Mouse (Mus musculus) MEL (cell line): ENCODE results near the gene Polg. TPM values are rescaled to one million over a fixed set of nuclear protein-coding genes. Genes with fewer than 3 reads are reported as not detected.

ENCODE experiments used
- DNase-seq: peaks from one replicate; pipeline ENCODE4 v3.0.0; 2011; ENCODE audit warnings: low read depth, low spot score
- H3K27ac ChIP-seq: 2 replicates; pipeline ENCODE4 v1.5.1; 2012; ENCODE audit warnings: low read depth, mild to moderate bottlenecking, control low read depth, low read length, moderate library complexity; ENCODE audit not compliant: control insufficient read depth
- H3K27me3 ChIP-seq, 2 experiments: fragments of 150-350 bp in 1 of 2; sonication (generic) in 1 of 2; 2 replicates each; pipeline ENCODE4 v1.6.1; 2012; ENCODE audit warnings: low read length in 2 of 2, mild to moderate bottlenecking in 2 of 2, improper control_type of control experiment in 1 of 2, moderate library complexity in 1 of 2; ENCODE audit not compliant: insufficient read depth in 2 of 2, control insufficient read depth in 1 of 2
- H3K36me3 ChIP-seq, 2 experiments: 2 replicates each; pipeline ENCODE4 v1.6.1; 2012 to 2014; ENCODE audit warnings: low read length in 2 of 2, improper control_type of control experiment in 1 of 2, inconsistent platforms in 1 of 2, mild to moderate bottlenecking in 1 of 2; ENCODE audit not compliant: insufficient read depth in 2 of 2, control insufficient read depth in 1 of 2
- H3K4me1 ChIP-seq, 2 experiments: fragments of 150-350 bp in 1 of 2; sonication (generic) in 1 of 2; 2 replicates each; pipeline ENCODE4 v1.6.1; 2012; ENCODE audit warnings: low read length in 2 of 2, improper control_type of control experiment in 1 of 2, mild to moderate bottlenecking in 1 of 2; ENCODE audit not compliant: insufficient read depth in 2 of 2, control insufficient read depth in 1 of 2
- H3K4me3 ChIP-seq, 2 experiments: fragments of 150-350 bp in 1 of 2; sonication (generic) in 1 of 2; 2 replicates each; pipeline ENCODE4 v1.5.1; 2012; ENCODE audit warnings: low read depth in 2 of 2, low read length in 2 of 2, mild to moderate bottlenecking in 2 of 2, moderate library complexity in 2 of 2, control low read depth in 1 of 2, improper control_type of control experiment in 1 of 2; ENCODE audit not compliant: control insufficient read depth in 1 of 2, insufficient read depth in 1 of 2
- H3K79me2 ChIP-seq: 2 replicates; pipeline ENCODE4 v1.6.1; 2012; ENCODE audit warnings: mild to moderate bottlenecking, low read length, moderate library complexity; ENCODE audit not compliant: control insufficient read depth, poor library complexity, insufficient read depth
- H3K9ac ChIP-seq: 2 replicates; pipeline ENCODE4 v1.6.1; 2012; ENCODE audit warnings: low read depth, mild to moderate bottlenecking, control low read depth, low read length, moderate library complexity; ENCODE audit not compliant: control insufficient read depth, poor library complexity, severe bottlenecking
- H3K9me3 ChIP-seq: fragments of 150-350 bp; sonication (generic); replicated peaks from 2 replicates; pipeline ENCODE4 v1.6.1; 2012; ENCODE audit warnings: mild to moderate bottlenecking, low read length, improper control_type of control experiment, moderate library complexity; ENCODE audit not compliant: insufficient read depth
- CHD2 ChIP-seq: IDR thresholded peaks from 2 replicates; pipeline ENCODE4 v1.6.1; 2011; ENCODE audit warnings: low read length, improper control_type of control experiment
- HCFC1 ChIP-seq: IDR thresholded peaks from 2 replicates; pipeline ENCODE4 v1.6.1; 2012; ENCODE audit warnings: low read depth, mild to moderate bottlenecking, inconsistent platforms, low read length, improper control_type of control experiment, moderate library complexity
- MEF2A ChIP-seq: IDR thresholded peaks from 2 replicates; pipeline ENCODE4 v1.6.1; 2014; ENCODE audit warnings: low read depth, mild to moderate bottlenecking, inconsistent platforms, low read length, improper control_type of control experiment; ENCODE audit not compliant: poor library complexity, insufficient replicate concordance, severe bottlenecking; ENCODE audit errors: extremely low read depth
- MYC ChIP-seq: IDR thresholded peaks from 2 replicates; pipeline ENCODE4 v1.6.1; 2011; ENCODE audit warnings: low read depth, mild to moderate bottlenecking, low read length, improper control_type of control experiment, moderate library complexity
- SIN3A ChIP-seq: IDR thresholded peaks from 2 replicates; pipeline ENCODE4 v1.6.1; 2012; ENCODE audit warnings: low read length, improper control_type of control experiment, inconsistent platforms
- SMC3 ChIP-seq: IDR thresholded peaks from 2 replicates; pipeline ENCODE4 v1.6.1; 2011; ENCODE audit warnings: low read depth, low read length, improper control_type of control experiment
- TAL1 ChIP-seq: IDR thresholded peaks from 2 replicates; pipeline ENCODE4 v1.6.1; 2012; ENCODE audit warnings: mild to moderate bottlenecking, inconsistent platforms, low read length, moderate library complexity, mixed read lengths
- USF2 ChIP-seq, 2 experiments: IDR thresholded peaks; 2 replicates each; pipeline ENCODE4 v1.6.1; 2011 to 2012; ENCODE audit warnings: improper control_type of control experiment in 2 of 2, low read length in 2 of 2, borderline replicate concordance in 1 of 2, inconsistent platforms in 1 of 2, low read depth in 1 of 2, mild to moderate bottlenecking in 1 of 2; ENCODE audit not compliant: insufficient read depth in 1 of 2
- ZC3H11A ChIP-seq: IDR thresholded peaks from 2 replicates; pipeline ENCODE4 v1.6.1; 2012; ENCODE audit warnings: low read depth, mild to moderate bottlenecking, inconsistent platforms, low read length, improper control_type of control experiment
- ZMIZ1 ChIP-seq: IDR thresholded peaks from 2 replicates; pipeline ENCODE4 v1.6.1; 2012; ENCODE audit warnings: low read depth, mild to moderate bottlenecking, inconsistent platforms, low read length, improper control_type of control experiment, moderate library complexity
- ZNF384 ChIP-seq: IDR thresholded peaks from 2 replicates; pipeline ENCODE4 v1.6.1; 2012; ENCODE audit warnings: low read depth, mild to moderate bottlenecking, inconsistent platforms, low read length, improper control_type of control experiment
- polyA plus RNA-seq, 2 experiments: library from polyadenylated mRNA; stranded (reverse) in 1 of 2; unstranded in 1 of 2; fragments of >175 nt in 1 of 2; fragments of >200 nt in 1 of 2; gene quantifications; 2 replicates each; pipeline versions ENCODE4 v1.2.1 to v1.2.4; 2012; ENCODE audit warnings: low replicate concordance in 2 of 2, low read depth in 1 of 2; ENCODE audit not compliant: insufficient read length in 2 of 2, insufficient read depth in 1 of 2, missing spikeins in 1 of 2
- total RNA-seq: library from RNA; depleted of rRNA; stranded (reverse); fragments of 300-350 nt; gene quantifications from 2 replicates; pipeline ENCODE4 v1.2.3, GENCODE M21; 2012; rRNA removed

The Polg gene
- total and polyA plus RNA-seq, 3 experiments = 82.7 to 129 TPM; not detected in 1

DNA sequence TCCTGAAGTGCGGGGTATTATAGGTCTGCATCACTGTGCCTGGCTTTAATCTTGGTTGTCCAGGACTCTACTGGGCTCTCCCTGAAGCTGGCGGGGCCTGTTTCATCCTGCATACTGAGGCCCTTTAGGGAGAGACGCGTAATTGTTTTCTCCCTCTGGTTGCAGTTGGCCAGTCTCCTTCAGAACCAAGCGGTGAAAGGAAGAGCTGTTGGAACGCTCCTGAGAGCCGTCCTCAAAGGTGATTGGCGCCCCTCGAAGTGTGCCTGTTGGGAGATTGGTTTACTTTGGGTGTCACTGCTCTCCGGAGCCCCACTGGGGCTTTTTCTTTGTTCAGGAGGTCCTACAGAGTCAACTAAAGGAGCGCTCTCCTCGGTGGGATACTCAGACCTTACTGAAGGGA lies 67.2 kb downstream of the Polg start:
- Histone ChIP-seq H3K9ac (no peak overlapping the region), H3K27me3 (no peaks in the 10 kb centered on the region), H3K9me3 (no peaks in the 10 kb centered on the region), H3K27ac (no peak overlapping the region), H3K4me1 (no peaks in the 10 kb centered on the region), H3K36me3 (peaks cover 0 to 3% of the 10 kb centered on the region in 2 experiments; a peak in 2 of 4 replicates), H3K4me3 (no peak overlapping the region), H3K79me2 (no peaks in the 10 kb centered on the region)
- DNase-seq = no peak
- TF ChIP-seq MEF2A = no peak
- TF ChIP-seq SIN3A = no peak
- no peak for TF ChIP-seq SMC3
- TF ChIP-seq HCFC1 = no peak
- no peak for TF ChIP-seq TAL1
- TF ChIP-seq ZNF384 = no peak
- no peak for TF ChIP-seq MYC

- no peak for DNase-seq
- H3K9me3 ChIP-seq = no peaks in the 10 kb centered on the region
- no peak for TF ChIP-seq ZC3H11A
- TF ChIP-seq CHD2 = no peak
- H3K4me3 ChIP-seq = no peak overlapping the region
- no peaks in the 10 kb centered on the region for H3K79me2 ChIP-seq
- no peaks in the 10 kb centered on the region for H3K27me3 ChIP-seq
- no peak overlapping the region for H3K27ac ChIP-seq
- no peak overlapping the region for H3K9ac ChIP-seq
- peaks cover 0 to 2% of the 10 kb centered on the region in 2 experiments; a peak in 1 of 4 replicates for H3K4me1 ChIP-seq
- H3K36me3 ChIP-seq = peaks cover 2 to 3% of the 10 kb centered on the region in 2 experiments; a peak in 1 of 4 replicates
Observed at GRCm38 (mm10) chr7:79398426-79398825, 67.7 kb downstream of the Polg start.

DNA sequence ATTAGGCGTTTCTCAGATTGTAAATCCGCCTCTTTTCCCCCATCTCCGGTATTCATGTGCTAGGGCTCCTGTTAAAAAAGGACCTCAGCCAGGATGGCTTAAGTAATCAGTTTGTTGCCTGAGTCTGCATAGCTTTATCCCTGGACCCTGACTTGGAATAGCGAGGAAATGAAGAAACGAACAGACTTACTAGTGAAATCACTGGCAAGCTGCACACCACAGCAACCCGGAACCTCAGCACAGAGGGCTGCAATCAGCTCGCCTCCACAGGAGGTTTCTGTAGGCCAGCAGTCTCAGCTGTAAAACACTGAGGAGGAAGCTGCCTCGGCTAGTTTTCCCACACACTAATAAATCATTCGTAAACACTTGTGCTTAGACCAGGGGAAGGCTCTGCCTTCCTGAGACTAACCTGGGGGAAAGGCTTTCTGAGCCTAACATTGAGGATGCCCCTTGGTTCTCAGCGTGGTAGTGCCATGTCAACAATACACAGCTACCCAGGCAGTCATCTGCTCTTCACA lies 68.7 kb downstream of the Polg start:
- Histone ChIP-seq H3K79me2 (peaks cover under 1% of the 10 kb centered on the region; the same call in 1 of the 2 replicates), H3K27ac (no peak overlapping the region), H3K27me3 (no peaks in the 10 kb centered on the region), H3K4me1 (peaks cover 0 to 5% of the 10 kb centered on the region in 2 experiments; a peak in 2 of 4 replicates), H3K36me3 (peaks cover 0 to 6% of the 10 kb centered on the region in 2 experiments; a peak in 1 of 4 replicates), H3K4me3 (no peak overlapping the region), H3K9ac (no peak overlapping the region), H3K9me3 (no peaks in the 10 kb centered on the region)
- DNase-seq = no peak
- no peak for TF ChIP-seq ZMIZ1
- TF ChIP-seq USF2 (IDR thresholded peaks at IDR 0.05; ENCODE audit: borderline replicate concordance in 1 of 2, insufficient read depth in 1 of 2, low read depth in 1 of 2, low read length in 2 of 2) = no peak
- TF ChIP-seq, all 39 proteins: peak for 0

Other genes with a start within 250 kb of the Polg start
- 13.6 and 13.7 TPM in 2 replicates for gene Abhd2, start 193.2 kb downstream of the Polg start, total RNA-seq
- 10 to 100 TPM in 1 of 2 experiments, not detected in 1; 32.0 TPM for gene Abhd2, start 193.2 kb downstream of the Polg start, polyA plus RNA-seq
- gene Rlbp1, start 79.3 kb downstream of the Polg start, total RNA-seq = 0.12 and 0.16 TPM in 2 replicates
- under 1 TPM in 1 of 2 experiments, not detected in 1; 0.17 TPM for gene Rlbp1, start 79.3 kb downstream of the Polg start, polyA plus RNA-seq
- 6.9 and 8.4 TPM in 2 replicates for gene Fanci, start 74.4 kb downstream of the Polg start, total RNA-seq
- gene Fanci, start 74.4 kb downstream of the Polg start, polyA plus RNA-seq = 1 to 10 TPM in 1 of 2 experiments, not detected in 1; 9.0 TPM
- not detected in 2 replicates for gene Rhcg, start 151.3 kb upstream of the Polg start, total RNA-seq
- gene Rhcg, start 151.3 kb upstream of the Polg start, polyA plus RNA-seq = not detected
- gene Ticrr, start 193.8 kb upstream of the Polg start, total RNA-seq = 10.6 and 12.9 TPM in 2 replicates
- 10 to 100 TPM; 23.8 to 55.6 TPM for gene Ticrr, start 193.8 kb upstream of the Polg start, polyA plus RNA-seq
- 12.1 and 13.1 TPM in 2 replicates for gene Kif7, start 249.4 kb upstream of the Polg start, total RNA-seq
- 10 to 100 TPM in 1 of 2 experiments, not detected in 1; 15.6 TPM for gene Kif7, start 249.4 kb upstream of the Polg start, polyA plus RNA-seq